Mouse (Mus musculus): ENCODE data around the gene Armc12.

Armc12 gene

DNA sequence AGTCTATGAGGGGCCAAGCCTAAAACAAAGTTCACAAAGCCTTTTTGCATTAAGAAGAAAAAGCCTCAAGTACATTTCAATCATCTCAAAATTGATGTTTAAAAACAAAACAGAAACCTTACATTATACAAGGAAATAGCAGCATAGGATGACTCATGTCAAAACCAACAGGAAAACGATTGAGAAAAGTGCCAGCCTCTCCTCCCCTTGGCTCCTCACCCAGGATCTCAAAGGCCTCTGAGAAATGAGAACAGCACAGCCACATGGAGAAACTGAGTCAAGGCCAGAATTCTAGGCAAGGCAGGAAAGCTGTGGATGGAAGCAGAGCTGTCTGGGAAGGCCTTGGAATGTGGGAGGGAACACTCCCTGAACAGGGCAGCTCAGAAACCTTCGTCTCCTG is 58.0 kb downstream of the Armc12 start:
- no peak for DNase-seq (ENCODE audit: low read depth, low spot score)

All from skeletal muscle tissue, adult 2 months (tissue).